Mouse (Mus musculus) midbrain, embryonic 15.5 days (tissue): ENCODE measurements around the gene Sgca. TPM values are rescaled to one million over a fixed set of nuclear protein-coding genes. Genes with fewer than 3 reads are reported as not detected.

Experiments used
- ATAC-seq: fragments of 200-750 bp; cut with Nextera tagmentation; replicated peaks from 2 replicates; pipeline ENCODE4 v1.8.0; 2017; ENCODE audit warnings: moderate TSS enrichment
- H3K27ac ChIP-seq: fragments of 300-500 bp; sonication (generic); 2 replicates; pipeline ENCODE4 v1.5.1; 2015; ENCODE audit warnings: mild to moderate bottlenecking, inconsistent platforms
- H3K27me3 ChIP-seq: fragments of 300-500 bp; sonication (generic); replicated peaks from 2 replicates; pipeline ENCODE4 v1.6.1; 2015; ENCODE audit warnings: inconsistent platforms
- H3K36me3 ChIP-seq: fragments of 300-500 bp; sonication (generic); replicated peaks from 2 replicates; pipeline ENCODE4 v1.6.1; 2015; ENCODE audit warnings: inconsistent platforms
- H3K4me1 ChIP-seq: fragments of 300-500 bp; sonication (generic); 2 replicates; pipeline ENCODE4 v1.6.1; 2015; ENCODE audit warnings: inconsistent platforms
- H3K4me2 ChIP-seq: fragments of 300-500 bp; sonication (generic); 2 replicates; pipeline ENCODE4 v1.6.1; 2015; ENCODE audit warnings: inconsistent platforms, mild to moderate bottlenecking, moderate library complexity
- H3K4me3 ChIP-seq: fragments of 300-500 bp; sonication (generic); 2 replicates; pipeline ENCODE4 v1.5.1; 2015; ENCODE audit warnings: mild to moderate bottlenecking, inconsistent platforms
- H3K9ac ChIP-seq: fragments of 300-500 bp; sonication (generic); 2 replicates; pipeline ENCODE4 v1.6.1; 2015; ENCODE audit warnings: mild to moderate bottlenecking, inconsistent platforms
- H3K9me3 ChIP-seq: fragments of 300-500 bp; sonication (generic); 2 replicates; pipeline ENCODE4 v1.6.1; 2016; ENCODE audit warnings: inconsistent platforms
- WGBS: fragments of 180-500 bp; shearing (Covaris S2); methylation state at CpG from one replicate; pipeline ENCODE4 v1.1.7; 2015; ENCODE audit warnings: mixed read lengths; 5-methylcytosine and 5-hydroxymethylcytosine counted together
- polyA plus RNA-seq: library from polyadenylated mRNA; unstranded; fragments of >200 nt; fragmentation: Nextera tagmentation; extraction: Ambion mirVana; gene quantifications from 2 replicates; pipeline ENCODE4 v1.2.1, GENCODE M21; 2015

The Sgca gene
- polyA plus RNA-seq, 1 experiment from 2014 or later = not detected

- ATAC-seq = no peak
- H3K27me3 ChIP-seq = no peaks in the 10 kb centered on the region
Measured at GRCm38 (mm10) chr11:95000128-95000527, 24.0 kb upstream of the Sgca start.

GRCm38 (mm10) chr11:94998041-94998531, 22.0 kb upstream of the Sgca start:
- no peak overlapping the region for H3K4me3 ChIP-seq
- H3K36me3 ChIP-seq = peaks cover 28% of the 10 kb centered on the region
- no peak overlapping the region for H3K27ac ChIP-seq
- ATAC-seq = 0 out of 2 replicates have a peak, but pooled peaks have one; percentile 22
- 76% methylated on average over 16 of the region's 16 CpGs for WGBS
- no peak overlapping the region for H3K4me2 ChIP-seq
- H3K27me3 ChIP-seq = no peaks in the 10 kb centered on the region
- peaks cover 56% of the 10 kb centered on the region for H3K4me1 ChIP-seq
- no peak overlapping the region for H3K9ac ChIP-seq
- no peaks in the 10 kb centered on the region for H3K9me3 ChIP-seq

More at GRCm38 (mm10) chr11:95000128-95000527, 24.0 kb upstream of the Sgca start:
- Histone ChIP-seq H3K36me3 (peaks cover 30% of the 10 kb centered on the region), H3K4me2 (no peak overlapping the region), H3K4me3 (no peak overlapping the region), H3K4me1 (peaks cover 36% of the 10 kb centered on the region), H3K9ac (no peak overlapping the region), H3K9me3 (no peaks in the 10 kb centered on the region), H3K27ac (peak overlapping the region; percentile 38; the same call in 1 of the 2 replicates)
- 83% methylated on average over 8 of the region's 8 CpGs for WGBS

GRCm38 (mm10) chr11:94997596-94997995, 21.5 kb upstream of the Sgca start:
- WGBS = 57% methylated on average over 5 of the region's 5 CpGs
- H3K4me1 ChIP-seq = peaks cover 61% of the 10 kb centered on the region
- H3K27ac ChIP-seq = no peak overlapping the region
- H3K36me3 ChIP-seq = peaks cover 24% of the 10 kb centered on the region
- no peaks in the 10 kb centered on the region for H3K27me3 ChIP-seq
- no peak overlapping the region for H3K4me3 ChIP-seq
- H3K9me3 ChIP-seq = no peaks in the 10 kb centered on the region
- no peak for ATAC-seq
- H3K4me2 ChIP-seq = no peak overlapping the region
- no peak overlapping the region for H3K9ac ChIP-seq

GRCm38 (mm10) chr11:94996984-94997383, 20.9 kb upstream of the Sgca start:
- peaks cover 17% of the 10 kb centered on the region for H3K36me3 ChIP-seq
- H3K9me3 ChIP-seq = no peaks in the 10 kb centered on the region
- H3K27ac ChIP-seq = no peak overlapping the region
- H3K4me2 ChIP-seq = no peak overlapping the region
- H3K9ac ChIP-seq = no peak overlapping the region
- H3K27me3 ChIP-seq = no peaks in the 10 kb centered on the region
- 93% methylated on average over 6 of the region's 6 CpGs for WGBS
- no peak for ATAC-seq
- no peak overlapping the region for H3K4me3 ChIP-seq
- H3K4me1 ChIP-seq = peaks cover 62% of the 10 kb centered on the region

- H3K27me3 ChIP-seq = no peaks in the 10 kb centered on the region
- peaks cover 15% of the 10 kb centered on the region for H3K36me3 ChIP-seq
- 0 out of 2 replicates have a peak overlapping the region, but pooled peaks have one; percentile 97 for H3K4me3 ChIP-seq
- peak overlapping the region; percentile 98 for H3K4me2 ChIP-seq
- peak overlapping the region; percentile 23; the same call in 1 of the 2 replicates for H3K9ac ChIP-seq
- ATAC-seq = no peak
- H3K27ac ChIP-seq = no peak overlapping the region
- H3K4me1 ChIP-seq = peaks cover 61% of the 10 kb centered on the region
- 84% methylated on average over 8 of the region's 8 CpGs for WGBS
- H3K9me3 ChIP-seq = no peaks in the 10 kb centered on the region
Measured at GRCm38 (mm10) chr11:94996101-94996500, 20.0 kb upstream of the Sgca start.

GRCm38 (mm10) chr11:94994947-94995772, 19.0 kb upstream of the Sgca start:
- no peak for ATAC-seq
- 79% methylated on average over 11 of the region's 11 CpGs for WGBS
- Histone ChIP-seq H3K4me1 (peaks cover 57% of the 10 kb centered on the region), H3K4me2 (peak overlapping the region; percentile 98), H3K9ac (peak overlapping the region; percentile 98), H3K9me3 (no peaks in the 10 kb centered on the region), H3K27me3 (no peaks in the 10 kb centered on the region), H3K27ac (no peak overlapping the region), H3K4me3 (peak overlapping the region; percentile 97), H3K36me3 (peaks cover 15% of the 10 kb centered on the region)

- H3K4me2 ChIP-seq = peak overlapping the region; percentile 98
- WGBS = 43% methylated on average over 10 of the region's 10 CpGs
- ATAC-seq = no peak
- no peaks in the 10 kb centered on the region for H3K27me3 ChIP-seq
- peaks cover 61% of the 10 kb centered on the region for H3K4me1 ChIP-seq
- no peak overlapping the region for H3K27ac ChIP-seq
- H3K4me3 ChIP-seq = peak overlapping the region; percentile 97
- peaks cover 15% of the 10 kb centered on the region for H3K36me3 ChIP-seq
- peak overlapping the region; percentile 98 for H3K9ac ChIP-seq
- no peaks in the 10 kb centered on the region for H3K9me3 ChIP-seq
Measured at GRCm38 (mm10) chr11:94994208-94994814, 18.2 kb upstream of the Sgca start.

GRCm38 (mm10) chr11:94992754-94993606, 16.9 kb upstream of the Sgca start:
- Histone ChIP-seq H3K27ac (0 out of 2 replicates have a peak overlapping the region, but pooled peaks have one; percentile 96), H3K4me3 (peak overlapping the region; percentile 97), H3K36me3 (peaks cover 10% of the 10 kb centered on the region), H3K4me2 (peak overlapping the region; percentile 98), H3K9ac (peak overlapping the region; percentile 98), H3K27me3 (no peaks in the 10 kb centered on the region), H3K4me1 (peaks cover 69% of the 10 kb centered on the region), H3K9me3 (no peaks in the 10 kb centered on the region)
- 3% methylated on average over 22 of the region's 22 CpGs for WGBS
- ATAC-seq = no peak

GRCm38 (mm10) chr11:94992480-94992753, 16.3 kb upstream of the Sgca start:
- H3K9me3 ChIP-seq = no peaks in the 10 kb centered on the region
- no peak for ATAC-seq
- peak overlapping the region; percentile 96; the same call in 1 of the 2 replicates for H3K27ac ChIP-seq
- under 1% methylated on average over 20 of the region's 20 CpGs for WGBS
- H3K4me1 ChIP-seq = peaks cover 67% of the 10 kb centered on the region
- peak overlapping the region; percentile 98 for H3K4me2 ChIP-seq
- peaks cover 6% of the 10 kb centered on the region for H3K36me3 ChIP-seq
- H3K27me3 ChIP-seq = no peaks in the 10 kb centered on the region
- peak overlapping the region; percentile 98 for H3K9ac ChIP-seq
- peak overlapping the region; percentile 97 for H3K4me3 ChIP-seq

- Histone ChIP-seq H3K27ac (peak overlapping the region; percentile 96), H3K4me1 (peaks cover 67% of the 10 kb centered on the region), H3K4me2 (peak overlapping the region; percentile 98), H3K4me3 (peak overlapping the region; percentile 97), H3K9me3 (no peaks in the 10 kb centered on the region), H3K27me3 (no peaks in the 10 kb centered on the region), H3K36me3 (peaks cover 5% of the 10 kb centered on the region), H3K9ac (peak overlapping the region; percentile 98)
- ATAC-seq = no peak; the same call in 1 of the 2 replicates
- under 1% methylated on average over 98 of the region's 99 CpGs for WGBS
Measured at GRCm38 (mm10) chr11:94991641-94992479, 15.7 kb upstream of the Sgca start.
